Mouse (Mus musculus) embryonic fibroblast, embryonic 13.5 days (primary cell): ENCODE data around the gene Ints4. TPM values are rescaled to one million over a fixed set of nuclear protein-coding genes. Genes with fewer than 3 reads are reported as not detected.

Source experiments
- H3K27ac ChIP-seq: 2 replicates; pipeline ENCODE4 v1.5.1; 2012; ENCODE audit warnings: low read length, control low read depth, inconsistent platforms; ENCODE audit not compliant: insufficient read depth
- H3K4me1 ChIP-seq: 2 replicates; pipeline ENCODE4 v1.6.1; 2011; ENCODE audit warnings: low read length; ENCODE audit not compliant: control insufficient read depth, insufficient read depth
- H3K4me3 ChIP-seq: 2 replicates; pipeline ENCODE4 v1.5.1; 2011; ENCODE audit warnings: mild to moderate bottlenecking, control low read depth, low read length; ENCODE audit not compliant: insufficient read depth
- CTCF ChIP-seq: IDR thresholded peaks from 2 replicates; pipeline ENCODE4 v1.5.1; 2011; ENCODE audit warnings: mild to moderate bottlenecking, control low read depth, low read length, moderate library complexity, borderline replicate concordance; ENCODE audit not compliant: insufficient read depth
- POLR2A ChIP-seq: IDR thresholded peaks from 2 replicates; pipeline ENCODE4 v1.6.1; 2011; ENCODE audit warnings: low read depth, mild to moderate bottlenecking, control low read depth, low read length, moderate library complexity
- polyA plus RNA-seq: library from polyadenylated mRNA; stranded (reverse); fragments of >200 nt; gene quantifications from 2 replicates; pipeline ENCODE4 v1.2.4, GENCODE M21; 2011; ENCODE audit warnings: low read depth; ENCODE audit not compliant: missing spikeins, insufficient read length

The Ints4 gene
- polyA plus RNA-seq, 1 experiment = 39.0 TPM

DNA sequence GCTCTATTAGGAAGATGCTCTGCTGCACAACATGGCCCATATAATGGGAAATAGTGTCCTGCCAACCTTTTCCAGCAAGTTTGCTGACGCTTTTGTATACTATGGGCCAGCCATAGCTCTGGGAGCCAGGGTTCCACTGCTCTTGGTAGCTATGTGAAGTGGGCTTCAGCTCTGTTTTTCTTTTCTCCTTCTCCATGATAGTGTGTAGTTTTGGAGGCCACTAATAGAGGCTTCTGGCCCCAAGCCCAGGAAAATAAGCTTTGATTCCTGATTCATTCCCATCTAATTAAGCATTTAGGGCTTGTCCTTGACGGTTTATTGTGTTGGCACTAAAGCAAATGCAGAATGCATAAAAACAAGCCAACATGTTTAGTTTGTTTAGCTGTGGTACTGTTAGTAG is 39.2 kb downstream of the Ints4 start:
- no peak for TF ChIP-seq POLR2A
- no peak for TF ChIP-seq CTCF
- H3K27ac ChIP-seq = no peak overlapping the region
- no peak overlapping the region for H3K4me3 ChIP-seq

DNA sequence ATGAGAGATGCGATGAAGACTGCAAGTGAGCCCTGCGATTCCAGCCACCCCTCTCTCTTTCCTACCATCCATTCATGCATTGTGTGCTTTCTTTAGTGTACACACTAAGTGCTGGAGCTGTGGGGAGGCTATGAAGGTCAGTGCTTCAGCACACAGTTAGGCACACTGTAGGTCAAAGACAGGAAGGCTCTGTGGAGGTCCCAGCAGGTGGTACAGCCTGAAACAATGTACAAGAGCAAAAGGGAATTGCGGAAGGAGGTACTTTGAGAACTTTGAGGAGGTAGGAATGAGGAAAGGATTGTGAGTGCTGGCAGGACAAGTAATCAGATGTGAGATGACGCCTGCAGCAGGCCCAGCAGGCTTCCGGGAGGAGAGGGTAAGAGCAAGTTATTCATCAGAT is 54.8 kb downstream of the Ints4 start:
- Histone ChIP-seq H3K27ac (no peak overlapping the region), H3K4me3 (no peak overlapping the region), H3K4me1 (no peaks in the 10 kb centered on the region)
- TF ChIP-seq CTCF (no peak), POLR2A (no peak)

More for the DNA sequence above, 39.2 kb downstream of the Ints4 start:
- H3K4me1 ChIP-seq = no peaks in the 10 kb centered on the region

DNA sequence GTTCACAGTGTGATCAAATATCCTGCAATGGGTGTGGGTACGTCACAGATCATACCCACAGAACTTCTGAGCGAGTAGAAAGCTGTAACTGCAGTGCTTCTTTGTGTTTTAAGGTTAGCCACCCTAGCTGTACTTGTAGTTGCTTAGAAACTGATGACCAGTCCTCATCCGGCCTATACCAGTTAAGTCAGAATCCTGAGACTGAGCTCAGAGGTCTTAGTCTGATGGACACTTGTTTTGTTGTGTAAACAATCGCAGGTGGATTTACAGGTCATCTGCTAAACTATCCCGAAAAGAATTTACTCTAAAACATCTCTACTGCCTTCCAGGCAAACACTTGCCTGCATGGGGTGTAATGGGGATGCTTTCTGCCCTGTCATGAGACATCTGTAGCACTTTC is 55.8 kb downstream of the Ints4 start:
- Histone ChIP-seq H3K4me3 (no peak overlapping the region), H3K4me1 (no peaks in the 10 kb centered on the region), H3K27ac (no peak overlapping the region)
- TF ChIP-seq POLR2A = no peak
- no peak for TF ChIP-seq CTCF

DNA sequence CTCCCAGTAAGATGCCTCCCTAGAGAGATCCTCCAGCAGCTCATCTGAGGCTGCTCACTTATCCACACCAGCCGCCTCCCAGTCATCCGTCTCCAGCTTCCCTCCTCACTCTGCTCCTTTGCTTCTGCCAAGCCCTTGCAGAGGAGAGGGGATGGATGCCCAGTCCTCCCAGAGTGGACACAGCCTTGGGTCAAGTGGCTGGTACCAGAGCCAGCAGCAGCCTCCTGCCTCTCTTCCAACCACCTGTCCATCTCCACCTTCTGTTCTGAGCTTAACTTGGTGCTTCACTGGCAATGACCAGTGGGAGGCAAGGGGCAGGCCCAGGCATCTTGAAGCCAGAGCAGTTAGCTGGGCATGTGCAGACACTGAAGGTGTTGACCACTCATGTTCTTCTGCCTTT is 65.7 kb downstream of the Ints4 start:
- no peaks in the 10 kb centered on the region for H3K4me1 ChIP-seq
- no peak overlapping the region for H3K4me3 ChIP-seq
- TF ChIP-seq POLR2A = no peak
- no peak for TF ChIP-seq CTCF
- H3K27ac ChIP-seq = no peak overlapping the region

DNA sequence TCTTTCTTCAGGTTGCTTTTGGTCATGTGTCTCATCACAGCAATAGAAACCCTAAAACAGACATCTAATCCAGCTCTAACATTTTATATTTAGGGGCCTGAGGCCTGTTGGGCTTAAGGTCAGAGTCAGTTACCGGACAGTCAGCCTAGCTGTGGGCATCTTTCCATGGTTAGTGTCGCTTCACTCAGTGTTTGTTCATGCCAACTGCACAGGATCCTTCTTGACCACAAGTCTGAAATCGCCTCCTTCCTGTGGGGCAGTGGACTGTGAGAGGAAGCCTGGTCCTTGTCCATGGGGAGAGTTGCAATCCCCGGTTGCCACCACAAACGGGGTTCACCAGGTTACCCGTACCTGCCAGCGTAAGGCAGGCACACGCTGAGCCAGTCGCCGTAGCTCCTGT is 68.5 kb downstream of the Ints4 start:
- Histone ChIP-seq H3K4me3 (no peak overlapping the region), H3K4me1 (no peaks in the 10 kb centered on the region), H3K27ac (no peak overlapping the region)
- no peak for TF ChIP-seq POLR2A
- no peak for TF ChIP-seq CTCF

DNA sequence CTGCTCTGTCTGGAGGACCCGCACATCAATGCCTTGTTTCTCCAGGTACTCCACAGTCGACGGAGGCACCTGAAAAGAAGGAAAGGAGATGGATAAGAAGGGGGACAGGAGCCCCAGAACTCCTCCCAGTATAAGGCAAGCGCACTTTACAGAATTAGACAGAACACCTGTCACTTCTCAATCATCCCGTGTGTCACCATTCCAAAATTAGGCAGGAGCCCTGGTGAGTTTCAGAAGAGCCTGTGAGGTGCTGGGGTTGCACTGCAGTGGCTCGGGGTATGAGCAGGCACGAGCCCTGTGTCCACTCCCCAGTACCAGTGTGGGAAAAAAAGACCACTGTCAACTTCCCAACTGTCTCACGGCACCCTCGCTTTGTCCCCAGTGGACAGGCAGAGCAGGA is 69.9 kb downstream of the Ints4 start:
- no peak overlapping the region for H3K4me3 ChIP-seq
- H3K27ac ChIP-seq = no peak overlapping the region
- H3K4me1 ChIP-seq = no peaks in the 10 kb centered on the region
- no peak for TF ChIP-seq CTCF
- no peak for TF ChIP-seq POLR2A

DNA sequence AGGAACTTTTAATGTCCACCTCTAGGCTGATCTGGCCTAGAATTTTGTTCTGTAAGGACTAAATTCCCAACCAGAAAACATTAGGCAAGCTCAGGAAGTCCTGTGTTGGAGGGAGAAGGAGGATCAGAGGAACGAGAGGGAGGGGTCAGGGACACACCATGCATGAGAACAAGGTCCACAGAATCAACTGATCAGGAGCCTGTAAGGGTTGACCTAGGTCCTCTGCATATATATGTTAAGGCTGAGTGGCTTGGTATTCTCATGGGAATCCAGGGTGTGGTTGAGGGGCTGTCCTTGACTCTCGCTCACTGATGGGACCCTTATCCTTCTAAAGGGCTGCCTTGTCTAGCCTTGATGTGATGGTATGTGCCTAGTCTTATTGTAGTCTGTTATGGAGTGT is 82.8 kb downstream of the Ints4 start:
- Histone ChIP-seq H3K4me3 (no peak overlapping the region), H3K27ac (no peak overlapping the region), H3K4me1 (no peaks in the 10 kb centered on the region)
- TF ChIP-seq CTCF (no peak), POLR2A (no peak)

DNA sequence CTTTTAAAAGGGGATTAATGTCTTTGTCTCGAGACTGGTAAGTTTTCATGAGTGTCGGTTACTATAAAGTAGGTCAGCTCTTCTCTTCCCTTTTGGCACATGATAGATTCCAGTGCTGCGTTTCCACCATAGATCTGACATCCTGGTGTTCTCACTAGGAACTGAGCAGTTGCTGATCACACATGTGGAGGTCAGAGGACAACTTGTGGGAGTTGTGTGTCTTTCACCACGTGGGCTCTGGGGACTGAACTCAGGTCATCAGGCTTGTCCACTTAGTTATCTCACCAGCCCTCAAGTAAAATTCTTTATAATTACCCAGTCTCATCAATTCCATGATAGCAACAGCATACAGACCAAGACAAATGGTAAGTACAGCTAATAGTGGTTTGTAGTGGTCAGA is 88.6 kb downstream of the Ints4 start:
- TF ChIP-seq POLR2A (no peak), CTCF (no peak)
- H3K4me3 ChIP-seq = no peak overlapping the region
- H3K4me1 ChIP-seq = no peaks in the 10 kb centered on the region
- H3K27ac ChIP-seq = no peak overlapping the region

DNA sequence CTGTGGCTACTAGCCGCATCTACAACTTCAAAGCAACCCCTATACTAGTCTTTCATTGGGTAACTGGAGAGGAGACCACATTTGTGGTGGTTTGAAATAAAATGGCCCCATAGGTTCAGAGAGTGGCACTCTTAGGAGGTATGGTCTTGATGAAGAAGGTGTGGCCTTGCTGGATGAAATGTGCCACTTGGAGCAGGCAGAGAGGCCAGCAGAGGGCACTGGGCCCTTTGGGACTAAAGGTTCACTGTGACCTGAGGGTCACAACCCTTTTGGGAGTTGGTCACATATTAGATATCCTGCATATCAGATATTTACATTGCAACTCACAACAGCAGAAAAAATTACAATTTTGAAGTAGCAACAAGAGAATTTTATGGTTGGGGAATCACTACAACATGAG is 89.6 kb downstream of the Ints4 start:
- no peak overlapping the region for H3K27ac ChIP-seq
- H3K4me3 ChIP-seq = no peak overlapping the region
- H3K4me1 ChIP-seq = no peaks in the 10 kb centered on the region
- TF ChIP-seq CTCF = no peak
- no peak for TF ChIP-seq POLR2A

DNA sequence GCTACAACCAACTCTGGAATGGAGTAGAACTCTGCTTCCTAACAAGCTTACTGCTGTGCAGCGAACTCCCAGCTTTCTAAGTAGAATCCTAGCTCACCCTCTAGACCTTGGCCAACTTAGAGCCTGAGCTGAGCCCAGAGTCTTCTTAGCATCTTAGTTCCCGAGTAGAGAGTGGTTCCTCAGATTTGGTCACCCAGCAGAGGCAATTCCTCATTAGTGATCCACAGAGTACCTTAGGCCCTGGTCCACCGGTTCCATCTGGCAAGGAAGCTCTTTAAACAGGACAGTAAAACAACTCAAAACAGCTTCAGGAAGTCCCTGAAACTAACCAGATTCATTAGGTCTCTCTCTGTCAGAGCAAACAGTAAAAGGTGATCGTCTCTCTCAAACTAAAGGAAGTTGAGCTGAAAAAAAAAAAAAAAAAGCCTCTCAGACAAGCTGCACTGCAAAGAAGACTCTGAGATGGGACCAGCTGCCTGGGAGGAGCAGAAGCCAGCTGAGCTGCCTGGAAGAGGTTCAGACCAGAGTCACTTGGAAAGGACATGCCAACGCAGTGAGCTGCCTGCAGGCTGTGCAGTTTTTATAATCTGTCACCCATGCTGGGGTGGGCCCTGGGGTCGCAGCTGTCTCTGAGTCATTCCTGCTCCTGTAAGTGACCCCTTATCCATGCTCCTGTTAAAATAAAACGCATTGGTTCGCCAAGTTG is 97.8 kb downstream of the Ints4 start:
- no peak for TF ChIP-seq CTCF
- TF ChIP-seq POLR2A = no peak
- H3K27ac ChIP-seq = 0 out of 2 replicates have a peak overlapping the region, but pooled peaks have one; percentile 59
- no peaks in the 10 kb centered on the region for H3K4me1 ChIP-seq
- H3K4me3 ChIP-seq = peak overlapping the region; percentile 64
